Mouse (Mus musculus) kidney, embryonic 14.5 days (tissue): ENCODE data around the gene 1700030J22Rik. TPM values are rescaled to one million over a fixed set of nuclear protein-coding genes. Genes with fewer than 3 reads are reported as not detected.

ENCODE experiments used
- ATAC-seq: fragments of 200-750 bp; cut with Nextera tagmentation; 2 replicates; pipeline ENCODE4 v1.8.0; 2017; ENCODE audit warnings: moderate number of reproducible peaks, mild to moderate bottlenecking, moderate TSS enrichment, moderate library complexity; ENCODE audit not compliant: low FRiP score, low TSS enrichment
- H3K27ac ChIP-seq: fragments of 300-500 bp; sonication (generic); 2 replicates; pipeline ENCODE4 v1.5.1; 2014; ENCODE audit warnings: low read depth, mild to moderate bottlenecking, low read length, moderate library complexity, mixed read lengths
- H3K27me3 ChIP-seq: fragments of 300-500 bp; sonication (generic); 2 replicates; pipeline ENCODE4 v1.6.1; 2014; ENCODE audit warnings: mild to moderate bottlenecking, low read length; ENCODE audit not compliant: control insufficient read depth, insufficient read depth
- H3K36me3 ChIP-seq: fragments of 300-500 bp; sonication (generic); 2 replicates; pipeline ENCODE4 v1.6.1; 2014; ENCODE audit warnings: low read length, mixed read lengths; ENCODE audit not compliant: control insufficient read depth, insufficient read depth
- H3K4me1 ChIP-seq: fragments of 300-500 bp; sonication (generic); 2 replicates; pipeline ENCODE4 v1.6.1; 2014; ENCODE audit warnings: low read length, mixed read lengths; ENCODE audit not compliant: control insufficient read depth, insufficient read depth
- H3K4me2 ChIP-seq: fragments of 300-500 bp; sonication (generic); replicated peaks from 2 replicates; pipeline ENCODE4 v1.6.1; 2014; ENCODE audit warnings: low read depth, mild to moderate bottlenecking, low read length
- H3K4me3 ChIP-seq: fragments of 300-500 bp; sonication (generic); 2 replicates; pipeline ENCODE4 v1.5.1; 2014; ENCODE audit warnings: mild to moderate bottlenecking, low read length
- H3K9ac ChIP-seq: fragments of 300-500 bp; sonication (generic); 2 replicates; pipeline ENCODE4 v1.6.1; 2014; ENCODE audit warnings: low read depth, mild to moderate bottlenecking, low read length, moderate library complexity
- H3K9me3 ChIP-seq: fragments of 300-500 bp; sonication (generic); 2 replicates; pipeline ENCODE4 v1.6.1; 2016; ENCODE audit warnings: low read length; ENCODE audit not compliant: control insufficient read depth
- WGBS: fragments of 180-500 bp; shearing (Covaris S2); extraction: QIAGEN DNeasy Blood & Tissue Kit; methylation state at CpG from one replicate; pipeline ENCODE4 v1.1.7; 2014; 5-methylcytosine and 5-hydroxymethylcytosine counted together
- polyA plus RNA-seq: library from polyadenylated mRNA; unstranded; fragments of >200 nt; fragmentation: Nextera tagmentation; extraction: Ambion mirVana; gene quantifications from 2 replicates; pipeline ENCODE4 v1.2.1, GENCODE M21; 2014

1700030J22Rik gene
- polyA plus RNA-seq, 1 experiment from 2014 or later: 2.7 TPM

DNA sequence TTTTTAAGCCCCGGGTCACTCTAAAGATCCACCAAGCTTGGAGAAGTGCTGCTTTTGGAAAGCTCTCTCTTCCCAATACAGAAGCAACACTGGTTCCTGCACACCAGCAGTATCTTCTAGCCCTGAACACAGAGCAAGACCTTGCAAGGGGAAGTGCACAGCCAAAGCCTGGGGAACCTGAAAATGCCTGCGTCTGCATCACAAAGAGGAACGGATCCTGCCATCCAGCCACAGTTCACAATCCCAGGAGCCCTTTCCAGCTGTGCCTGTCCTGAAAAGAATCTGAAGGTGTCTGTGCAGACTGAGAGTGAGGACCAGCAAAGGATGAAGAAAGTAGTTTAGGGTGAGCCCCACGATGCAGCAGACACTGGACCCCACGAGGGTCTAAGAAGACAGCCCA lies 3.7 kb downstream of the 1700030J22Rik start:
- Histone ChIP-seq H3K36me3 (no peaks in the 10 kb centered on the region), H3K9me3 (no peaks in the 10 kb centered on the region), H3K27me3 (no peaks in the 10 kb centered on the region), H3K4me3 (no peak overlapping the region), H3K27ac (no peak overlapping the region), H3K4me2 (no peak overlapping the region; the same call in 1 of the 2 replicates), H3K9ac (no peak overlapping the region), H3K4me1 (0 out of 2 replicates have a peak, but pooled peaks cover 4% of the 10 kb centered on the region)
- WGBS: 36% methylated on average over 5 of the region's 5 CpGs
- ATAC-seq: no peak

DNA sequence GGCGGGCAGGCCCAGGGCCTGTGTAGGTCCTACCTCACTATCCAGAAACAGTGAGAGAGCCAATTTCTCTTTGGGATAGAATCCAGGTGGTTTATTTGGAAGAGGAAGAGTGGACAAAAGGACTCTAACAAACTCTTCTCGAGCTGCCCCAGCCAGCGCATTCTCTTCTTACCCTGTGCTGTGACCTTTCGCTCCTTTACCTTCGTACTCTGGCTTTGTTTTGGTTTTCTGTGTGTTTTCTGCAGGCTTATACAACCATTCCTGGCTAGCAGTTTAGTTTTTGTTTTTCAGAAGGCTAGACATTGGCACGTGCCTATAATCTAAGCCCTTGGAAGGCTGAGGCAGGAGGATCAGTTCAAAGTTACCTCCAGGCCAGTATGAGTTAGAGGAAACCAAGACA lies 9.2 kb downstream of the 1700030J22Rik start:
- no peaks in the 10 kb centered on the region for H3K9me3 ChIP-seq
- no peak overlapping the region for H3K27ac ChIP-seq
- H3K4me1 ChIP-seq: no peaks in the 10 kb centered on the region
- no peak for ATAC-seq
- no peak overlapping the region for H3K4me3 ChIP-seq
- H3K36me3 ChIP-seq: no peaks in the 10 kb centered on the region
- H3K27me3 ChIP-seq: no peaks in the 10 kb centered on the region
- 86% methylated on average over 6 of the region's 6 CpGs for WGBS
- H3K9ac ChIP-seq: no peak overlapping the region
- H3K4me2 ChIP-seq: no peak overlapping the region

- Histone ChIP-seq H3K9ac (no peak overlapping the region), H3K4me1 (no peaks in the 10 kb centered on the region), H3K27ac (no peak overlapping the region), H3K27me3 (no peaks in the 10 kb centered on the region), H3K9me3 (no peaks in the 10 kb centered on the region), H3K4me3 (no peak overlapping the region), H3K36me3 (peaks cover 59% of the 10 kb centered on the region), H3K4me2 (no peak overlapping the region)
- 95% methylated on average over 9 of the region's 9 CpGs for WGBS
- no peak for ATAC-seq
These were observed 24.3 kb downstream of the 1700030J22Rik start for GRCm38 (mm10) chr8:116954415-116954814.

- Histone ChIP-seq H3K9me3 (no peaks in the 10 kb centered on the region), H3K4me2 (no peak overlapping the region), H3K36me3 (peaks cover 43% of the 10 kb centered on the region), H3K27ac (no peak overlapping the region), H3K4me1 (no peaks in the 10 kb centered on the region), H3K4me3 (no peak overlapping the region), H3K27me3 (no peaks in the 10 kb centered on the region), H3K9ac (no peak overlapping the region)
- WGBS: 92% methylated on average over 8 of the region's 8 CpGs
- no peak for ATAC-seq
These were observed 26.3 kb downstream of the 1700030J22Rik start for GRCm38 (mm10) chr8:116952428-116952827.

- Histone ChIP-seq H3K4me1 (no peaks in the 10 kb centered on the region), H3K27me3 (no peaks in the 10 kb centered on the region), H3K9ac (no peak overlapping the region), H3K4me2 (no peak overlapping the region), H3K27ac (no peak overlapping the region), H3K9me3 (no peaks in the 10 kb centered on the region), H3K36me3 (peaks cover 37% of the 10 kb centered on the region), H3K4me3 (no peak overlapping the region)
- no peak for ATAC-seq
- 91% methylated on average over 2 of the region's 2 CpGs for WGBS
These were observed 27.0 kb downstream of the 1700030J22Rik start for GRCm38 (mm10) chr8:116951778-116952177.

GRCm38 (mm10) chr8:116951369-116951768 lies 27.4 kb downstream of the 1700030J22Rik start:
- H3K36me3 ChIP-seq: peaks cover 33% of the 10 kb centered on the region
- no peak overlapping the region for H3K4me3 ChIP-seq
- H3K4me1 ChIP-seq: no peaks in the 10 kb centered on the region
- ATAC-seq: no peak; the same call in 1 of the 2 replicates
- H3K27ac ChIP-seq: no peak overlapping the region
- WGBS: 67% methylated on average over 5 of the region's 5 CpGs
- no peak overlapping the region for H3K4me2 ChIP-seq
- H3K9me3 ChIP-seq: no peaks in the 10 kb centered on the region
- H3K9ac ChIP-seq: no peak overlapping the region
- H3K27me3 ChIP-seq: no peaks in the 10 kb centered on the region

DNA sequence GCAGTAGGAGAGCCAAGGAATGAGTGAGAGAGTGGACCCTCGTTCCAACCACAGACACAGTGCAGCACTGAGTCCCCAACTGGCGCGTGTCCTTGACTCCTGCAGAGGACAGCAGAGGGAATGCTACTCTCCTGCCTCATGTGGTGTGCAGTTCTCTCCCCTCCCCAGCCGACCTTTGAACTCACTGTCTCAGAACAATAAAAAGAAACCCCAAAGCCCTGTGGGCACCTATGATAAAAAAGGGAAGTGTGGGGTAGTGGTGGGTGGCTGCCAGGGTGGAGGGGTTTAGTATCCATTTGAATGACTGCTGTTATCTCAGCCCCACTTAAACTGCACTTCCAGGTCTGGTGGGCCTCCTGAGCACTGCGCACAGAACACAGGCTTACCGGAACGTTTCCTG lies 31.2 kb downstream of the 1700030J22Rik start:
- H3K4me1 ChIP-seq: no peaks in the 10 kb centered on the region
- no peaks in the 10 kb centered on the region for H3K27me3 ChIP-seq
- no peaks in the 10 kb centered on the region for H3K36me3 ChIP-seq
- no peak overlapping the region for H3K4me3 ChIP-seq
- no peak for ATAC-seq
- WGBS: 87% methylated on average over 7 of the region's 7 CpGs
- H3K9ac ChIP-seq: no peak overlapping the region
- H3K4me2 ChIP-seq: no peak overlapping the region
- no peaks in the 10 kb centered on the region for H3K9me3 ChIP-seq
- H3K27ac ChIP-seq: no peak overlapping the region

GRCm38 (mm10) chr8:116946851-116947250 lies 31.9 kb downstream of the 1700030J22Rik start:
- H3K9me3 ChIP-seq: no peaks in the 10 kb centered on the region
- H3K4me3 ChIP-seq: no peak overlapping the region
- H3K27me3 ChIP-seq: no peaks in the 10 kb centered on the region
- H3K4me1 ChIP-seq: no peaks in the 10 kb centered on the region
- 83% methylated on average over 6 of the region's 6 CpGs for WGBS
- H3K9ac ChIP-seq: no peak overlapping the region
- H3K27ac ChIP-seq: no peak overlapping the region
- ATAC-seq: no peak
- no peaks in the 10 kb centered on the region for H3K36me3 ChIP-seq
- no peak overlapping the region for H3K4me2 ChIP-seq

- H3K9ac ChIP-seq: no peak overlapping the region
- H3K4me2 ChIP-seq: no peak overlapping the region
These were observed 32.4 kb downstream of the 1700030J22Rik start for GRCm38 (mm10) chr8:116946268-116946838.

More at GRCm38 (mm10) chr8:116946268-116946838, 32.4 kb downstream of the 1700030J22Rik start:
- H3K4me1 ChIP-seq: no peaks in the 10 kb centered on the region
- no peaks in the 10 kb centered on the region for H3K27me3 ChIP-seq
- H3K9me3 ChIP-seq: no peaks in the 10 kb centered on the region
- no peak overlapping the region for H3K4me3 ChIP-seq
- H3K36me3 ChIP-seq: no peaks in the 10 kb centered on the region
- ATAC-seq: no peak
- 72% methylated on average over 21 of the region's 21 CpGs for WGBS
- H3K27ac ChIP-seq: no peak overlapping the region
